Mouse (Mus musculus) lung, adult 2 months (tissue): ENCODE results near the gene Hes7. TPM values are rescaled to one million over a fixed set of nuclear protein-coding genes. Genes with fewer than 3 reads are reported as not detected.

Experiments
- DNase-seq: peaks from one replicate; pipeline ENCODE4 v3.0.0; 2022
- H3K4me1 ChIP-seq: fragments of 200-500 bp; 2 replicates; pipeline ENCODE4 v1.6.1; 2011; ENCODE audit warnings: low read length; ENCODE audit not compliant: control insufficient read depth, insufficient read depth
- H3K4me3 ChIP-seq: fragments of 200-500 bp; replicated peaks from 2 replicates; pipeline ENCODE3; 2011; ENCODE audit warnings: low read depth, mild to moderate bottlenecking, control low read depth, low read length; ENCODE audit errors: extremely low read depth
- CTCF ChIP-seq: fragments of 200-500 bp; IDR thresholded peaks from 2 replicates; pipeline ENCODE4 v1.5.1; 2011; ENCODE audit warnings: mild to moderate bottlenecking, low read length, control low read depth; ENCODE audit not compliant: insufficient read depth
- POLR2A ChIP-seq: fragments of 200-500 bp; IDR thresholded peaks from 2 replicates; pipeline ENCODE4 v1.6.1; 2011; ENCODE audit warnings: low read depth, mild to moderate bottlenecking, control low read depth, low read length, borderline replicate concordance; ENCODE audit errors: extremely low read depth
- WGBS: fragments of 180-500 bp; shearing (Covaris S2); methylation state at CpG from one replicate; pipeline ENCODE4 v1.1.7; 2018; 5-methylcytosine and 5-hydroxymethylcytosine counted together
- polyA plus RNA-seq: library from polyadenylated mRNA; depleted of rRNA; stranded (reverse); fragments of >200 nt; gene quantifications from 2 replicates; pipeline ENCODE4 v1.2.3, GENCODE M21; 2012

The Hes7 gene
- polyA plus RNA-seq, 1 experiment = 0.25 TPM

GRCm38 (mm10) chr11:69099177-69099914 is 20.9 kb upstream of the Hes7 start:
- Histone ChIP-seq H3K4me3 (peak overlapping the region; percentile 84), H3K4me1 (peaks cover 19% of the 10 kb centered on the region)
- peak; percentile 59; the same call in 1 of the 2 replicates for TF ChIP-seq POLR2A
- TF ChIP-seq CTCF = no peak
- 1% methylated on average over 22 of the region's 22 CpGs for WGBS
- peak; percentile 82 for DNase-seq

GRCm38 (mm10) chr11:69099915-69100345 is 20.3 kb upstream of the Hes7 start:
- peaks cover 19% of the 10 kb centered on the region for H3K4me1 ChIP-seq
- WGBS = under 1% methylated on average over 23 of the region's 23 CpGs
- peak overlapping the region; percentile 84 for H3K4me3 ChIP-seq
- peak; percentile 71; the same call in 1 of the 2 replicates for TF ChIP-seq POLR2A
- no peak for TF ChIP-seq CTCF
- peak; percentile 90 for DNase-seq

GRCm38 (mm10) chr11:69100639-69101360 is 19.4 kb upstream of the Hes7 start:
- Histone ChIP-seq H3K4me1 (peaks cover 19% of the 10 kb centered on the region), H3K4me3 (no peak overlapping the region)
- WGBS = 85% methylated on average over 20 of the region's 20 CpGs
- TF ChIP-seq CTCF = no peak
- TF ChIP-seq POLR2A = no peak
- DNase-seq = no peak

GRCm38 (mm10) chr11:69101604-69102402 is 18.4 kb upstream of the Hes7 start:
- peaks cover 19% of the 10 kb centered on the region for H3K4me1 ChIP-seq
- WGBS = 90% methylated on average over 21 of the region's 21 CpGs
- DNase-seq = peak; percentile 5
- TF ChIP-seq CTCF = no peak
- no peak for TF ChIP-seq POLR2A
- no peak overlapping the region for H3K4me3 ChIP-seq

- no peak overlapping the region for H3K4me3 ChIP-seq
- DNase-seq = peak; percentile 3
- peaks cover 19% of the 10 kb centered on the region for H3K4me1 ChIP-seq
- TF ChIP-seq CTCF (no peak), POLR2A (no peak)
- WGBS = 90% methylated on average over 7 of the region's 7 CpGs
Measured at GRCm38 (mm10) chr11:69102403-69102725, 17.8 kb upstream of the Hes7 start.

GRCm38 (mm10) chr11:69103121-69103520 is 17.1 kb upstream of the Hes7 start:
- no peak for DNase-seq
- H3K4me1 ChIP-seq = peaks cover 13% of the 10 kb centered on the region
- 96% methylated on average over 14 of the region's 14 CpGs for WGBS
- TF ChIP-seq POLR2A = no peak
- no peak for TF ChIP-seq CTCF
- H3K4me3 ChIP-seq = no peak overlapping the region

GRCm38 (mm10) chr11:69103531-69104435 is 16.4 kb upstream of the Hes7 start:
- WGBS = 86% methylated on average over 15 of the region's 15 CpGs
- Histone ChIP-seq H3K4me1 (peaks cover 8% of the 10 kb centered on the region; the same call in 1 of the 2 replicates), H3K4me3 (no peak overlapping the region)
- DNase-seq = peak; percentile 4
- no peak for TF ChIP-seq CTCF

GRCm38 (mm10) chr11:69104487-69104886 is 15.7 kb upstream of the Hes7 start:
- 93% methylated on average over 14 of the region's 14 CpGs for WGBS
- peaks cover 8% of the 10 kb centered on the region; the same call in 1 of the 2 replicates for H3K4me1 ChIP-seq
- peak; percentile 4 for DNase-seq
- TF ChIP-seq CTCF (no peak), POLR2A (no peak)
- H3K4me3 ChIP-seq = no peak overlapping the region
